Mouse (Mus musculus): Measurements from ENCODE around the gene Cdk1.

Gene Cdk1

DNA sequence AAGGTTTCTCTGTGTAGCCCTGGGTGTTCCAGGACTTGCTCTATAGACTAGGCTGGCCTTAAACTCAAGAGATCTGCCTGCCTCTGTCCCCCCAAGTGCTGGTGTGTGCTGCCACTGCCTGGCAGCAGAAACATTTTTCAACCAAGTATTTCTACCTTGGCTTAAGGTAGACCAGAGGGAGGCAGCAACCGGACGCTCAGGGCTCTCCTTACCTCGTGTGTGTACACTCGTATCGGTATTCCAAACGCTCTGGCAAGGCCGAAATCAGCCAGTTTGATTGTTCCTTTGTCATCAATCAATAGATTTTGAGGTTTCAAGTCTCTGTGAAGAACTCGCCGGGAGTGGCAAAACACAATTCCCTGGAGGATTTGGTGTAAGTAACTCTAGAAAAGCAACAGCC, 10.4 kb downstream of the Cdk1 start:
- DNase-seq, result no peak

DNA sequence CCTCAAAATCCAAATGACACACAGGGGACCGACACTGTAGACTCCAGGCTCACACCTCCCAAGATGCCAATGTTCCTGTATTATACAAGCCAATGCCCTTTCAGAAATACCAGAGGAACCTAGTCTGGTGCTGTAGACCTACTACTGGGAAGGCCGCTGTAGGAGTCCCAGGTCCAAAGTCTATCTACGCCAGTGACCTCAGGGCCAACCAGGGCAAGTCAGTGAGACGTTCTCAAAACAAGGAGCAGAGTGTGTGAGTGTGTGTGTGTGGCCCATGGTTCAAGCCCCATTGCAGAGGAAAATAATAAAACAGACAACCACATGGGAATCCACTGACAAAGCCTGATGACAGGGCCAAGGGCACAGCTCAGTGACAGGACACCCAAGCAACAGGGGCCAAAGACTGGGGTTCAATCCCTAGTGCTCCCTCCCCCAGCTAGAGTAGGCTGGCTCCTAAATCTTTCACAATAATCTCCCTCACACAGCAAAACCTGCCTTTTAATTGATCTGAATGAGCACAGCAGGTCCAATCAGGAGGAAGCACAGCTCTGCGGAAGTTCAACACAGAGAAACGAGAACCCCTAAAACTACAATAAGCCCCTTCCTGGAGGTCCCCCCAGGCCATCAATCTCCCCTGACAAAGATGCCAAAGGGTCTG, 11.0 kb downstream of the Cdk1 start:
- no peak for DNase-seq

DNA sequence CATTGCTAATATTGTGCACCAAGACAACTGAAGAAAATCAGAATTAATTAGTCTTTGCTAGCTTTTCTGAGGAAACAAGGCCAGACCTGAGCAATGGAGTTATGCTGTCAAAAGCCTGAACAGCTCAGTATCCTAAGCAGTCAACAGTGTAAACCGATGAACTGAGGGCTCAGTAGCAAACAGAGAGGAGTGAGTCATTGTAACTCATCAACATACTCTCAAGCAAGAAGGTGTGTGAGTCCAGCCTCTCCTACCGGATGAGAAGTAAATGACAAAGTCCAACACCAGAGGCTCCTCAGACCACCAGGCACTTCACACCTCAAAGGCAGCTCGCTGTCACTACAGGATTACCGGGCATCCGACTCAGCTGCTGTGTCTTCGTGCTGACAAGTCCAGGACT, 12.7 kb downstream of the Cdk1 start:
- DNase-seq, result no peak

DNA sequence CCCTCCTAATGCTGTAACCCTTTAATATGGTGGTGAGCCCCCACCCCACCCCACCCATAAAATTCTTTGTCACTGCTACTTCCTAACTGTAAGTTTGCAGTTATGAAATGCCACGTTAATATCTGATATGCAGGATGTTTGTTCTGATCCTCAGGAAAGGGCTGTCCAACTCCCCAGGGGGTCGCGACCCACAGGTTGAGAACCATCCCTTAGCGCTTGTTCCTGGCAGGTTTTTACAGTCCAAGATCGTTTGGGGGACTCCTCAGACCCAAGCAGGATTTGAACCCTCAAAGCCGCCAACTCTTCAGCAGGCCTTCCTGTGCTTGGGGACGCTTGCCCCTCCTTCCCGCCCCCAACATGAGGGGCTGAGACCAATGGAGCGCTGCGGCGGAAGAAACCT, 16.5 kb downstream of the Cdk1 start:
- DNase-seq, result no peak

DNA sequence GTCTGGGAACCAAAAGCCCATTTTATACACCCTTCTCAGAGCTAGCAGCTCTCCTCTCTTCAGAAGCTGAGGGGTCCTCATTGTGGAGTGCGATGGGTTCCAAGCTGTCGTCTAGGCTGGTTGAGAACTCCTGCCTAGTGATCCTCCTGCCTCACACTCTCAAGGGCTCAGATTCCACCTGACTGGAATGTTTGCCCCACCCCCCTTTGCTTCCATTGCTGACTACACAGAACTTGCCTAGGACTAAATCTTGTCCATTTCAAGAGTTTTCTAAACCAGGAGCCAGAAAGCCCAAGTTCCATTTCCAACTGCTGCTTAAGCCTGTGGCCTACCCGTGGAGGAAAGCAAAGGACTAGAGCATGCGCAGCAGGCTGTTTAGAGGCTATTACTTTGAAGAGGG, 17.1 kb downstream of the Cdk1 start:
- no peak for DNase-seq

DNA sequence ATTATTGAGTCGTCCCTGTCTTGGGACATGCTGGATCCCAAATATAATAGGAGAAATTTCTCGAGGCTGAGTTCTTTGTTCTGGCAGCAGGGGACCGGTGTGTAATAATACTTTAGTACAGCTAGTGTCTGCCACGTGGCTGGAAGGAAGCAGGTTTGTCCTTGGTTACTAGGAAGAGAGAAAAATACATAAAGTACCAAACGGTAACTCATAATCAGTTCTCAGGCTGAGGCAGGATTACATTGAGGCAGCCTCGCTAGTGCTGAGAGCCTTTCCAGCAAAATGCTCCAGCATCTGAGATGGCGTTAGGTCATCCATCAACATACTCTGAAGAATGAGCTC, 17.6 kb downstream of the Cdk1 start:
- DNase-seq, result no peak

DNA sequence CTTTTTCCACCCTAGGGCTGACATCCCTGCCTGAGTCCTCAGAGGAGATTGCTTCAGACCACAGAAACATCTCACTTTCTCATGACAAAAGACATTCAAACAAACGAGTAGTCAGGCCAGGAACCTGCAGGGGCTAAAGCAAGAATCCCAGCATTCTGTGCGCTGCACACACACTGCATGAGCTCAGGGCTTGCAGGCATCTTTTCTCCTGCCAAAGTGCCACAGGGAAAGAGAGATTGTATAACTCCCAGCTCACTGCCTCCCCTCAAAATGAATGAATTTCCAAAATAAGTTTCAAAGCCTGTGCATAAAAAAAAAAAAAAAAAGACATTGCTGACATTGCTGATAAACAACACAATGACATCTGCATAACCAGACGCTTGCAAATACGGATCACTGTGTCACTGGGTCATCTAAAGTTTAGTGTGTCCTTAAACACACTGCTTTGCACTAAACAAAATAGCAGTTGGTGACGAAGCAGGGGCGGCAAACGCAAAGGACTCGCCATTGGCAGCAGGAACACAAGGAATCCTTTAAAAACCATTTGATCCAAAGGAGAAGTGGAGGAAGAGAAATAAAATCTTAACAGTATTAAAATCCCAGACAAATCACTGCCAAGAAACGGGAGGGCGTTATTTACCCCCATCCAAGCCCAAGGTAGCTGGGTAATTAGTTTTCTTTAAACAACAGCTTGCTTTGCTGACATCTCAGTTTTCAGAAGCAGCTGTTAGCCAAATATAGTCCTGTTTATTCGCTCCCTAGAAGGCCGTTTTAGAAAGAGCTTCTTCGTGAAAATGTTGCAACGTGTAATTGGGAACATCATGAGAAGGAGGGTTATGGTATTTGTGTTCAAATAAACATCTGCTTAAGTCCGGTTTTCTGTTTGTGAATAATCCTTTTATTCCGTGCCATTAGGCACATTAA, 18.2 kb downstream of the Cdk1 start:
- DNase-seq, result no peak

DNA sequence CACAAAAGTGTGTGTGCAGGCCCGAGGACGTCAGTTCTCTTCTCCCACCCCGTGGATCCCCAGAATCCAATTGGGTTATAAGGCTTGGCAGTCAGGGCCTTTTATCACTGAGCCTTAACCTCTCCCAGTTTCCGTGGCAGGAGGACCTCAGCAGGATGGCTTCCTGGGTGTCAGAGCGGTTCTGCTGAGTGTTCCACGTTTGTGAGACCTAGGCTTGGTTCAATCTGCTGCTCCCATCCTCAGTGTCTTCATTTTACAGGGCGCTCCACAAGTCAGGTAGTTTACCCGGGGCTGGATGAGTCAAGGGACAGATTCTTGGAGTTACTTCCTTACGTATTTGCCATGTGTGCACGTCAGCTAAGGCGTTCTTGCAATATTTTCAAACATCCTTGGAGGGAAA, 19.5 kb downstream of the Cdk1 start:
- DNase-seq, result no peak

DNA sequence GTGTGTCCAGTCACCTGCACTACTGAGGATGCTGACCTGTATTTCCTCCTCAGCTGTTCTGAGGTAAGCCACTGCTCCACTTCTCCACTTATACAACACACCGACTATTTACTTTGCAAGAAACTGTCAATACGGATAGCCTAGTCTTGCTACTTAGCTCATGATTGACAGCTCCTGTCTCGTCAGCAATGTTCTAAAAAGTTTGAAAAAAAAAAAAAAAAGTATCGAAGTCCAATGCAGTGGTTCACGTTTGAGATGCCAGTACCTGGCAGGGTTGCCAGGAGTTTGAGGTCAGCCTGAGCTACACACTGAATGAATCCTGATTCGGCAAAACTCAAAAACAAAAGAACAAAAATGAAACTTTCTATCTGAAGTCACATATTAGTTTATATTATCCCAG, 21.5 kb downstream of the Cdk1 start:
- no peak for DNase-seq

DNA sequence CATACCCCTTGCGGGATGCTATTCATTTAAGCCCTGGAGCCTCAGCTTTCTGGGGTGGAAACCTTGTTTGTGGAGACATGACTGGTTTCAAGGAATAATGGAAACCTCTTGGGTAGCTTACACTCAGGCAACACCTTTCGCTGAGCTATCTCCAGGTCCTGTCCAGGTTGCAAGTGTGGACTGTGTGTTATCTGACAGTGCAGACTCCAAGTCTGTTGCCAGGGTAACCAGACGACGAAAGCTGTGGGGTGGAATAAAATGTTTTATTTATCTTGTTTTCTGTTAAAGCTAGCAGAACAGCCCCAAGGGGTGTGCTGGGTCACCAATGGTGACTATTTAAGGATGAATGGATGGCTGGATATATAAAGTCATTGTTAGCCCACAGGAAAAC, 24.1 kb downstream of the Cdk1 start:
- DNase-seq, result no peak

DNA sequence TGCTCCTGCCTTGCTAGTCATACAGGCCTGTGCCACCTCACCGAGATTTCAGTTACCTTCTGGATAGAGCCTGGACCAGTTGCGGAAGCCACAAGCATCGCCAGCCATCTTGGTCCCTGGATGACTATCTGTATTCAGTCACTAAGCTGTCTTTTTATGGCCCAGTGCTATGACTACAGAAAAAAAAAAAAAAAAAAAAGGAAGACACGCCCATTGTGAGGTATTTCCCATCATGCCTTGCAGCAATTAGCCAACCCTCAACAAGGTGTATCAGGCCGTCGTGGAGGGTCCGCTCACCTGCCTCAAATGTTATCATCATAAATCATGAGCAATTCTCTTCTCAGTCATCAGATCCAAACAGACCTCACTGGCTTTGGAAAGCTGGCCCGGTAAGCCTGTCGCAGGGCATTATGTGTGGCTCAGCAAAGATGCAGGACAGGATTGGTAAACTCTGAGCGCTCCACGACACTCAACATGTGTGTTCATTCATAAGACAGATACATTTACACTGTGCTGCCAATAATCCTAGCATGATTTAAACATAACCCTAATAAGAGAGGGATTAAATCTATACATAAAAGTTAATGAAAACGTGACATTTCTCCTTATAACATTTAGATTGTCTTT, 24.6 kb downstream of the Cdk1 start:
- no peak for DNase-seq

DNA sequence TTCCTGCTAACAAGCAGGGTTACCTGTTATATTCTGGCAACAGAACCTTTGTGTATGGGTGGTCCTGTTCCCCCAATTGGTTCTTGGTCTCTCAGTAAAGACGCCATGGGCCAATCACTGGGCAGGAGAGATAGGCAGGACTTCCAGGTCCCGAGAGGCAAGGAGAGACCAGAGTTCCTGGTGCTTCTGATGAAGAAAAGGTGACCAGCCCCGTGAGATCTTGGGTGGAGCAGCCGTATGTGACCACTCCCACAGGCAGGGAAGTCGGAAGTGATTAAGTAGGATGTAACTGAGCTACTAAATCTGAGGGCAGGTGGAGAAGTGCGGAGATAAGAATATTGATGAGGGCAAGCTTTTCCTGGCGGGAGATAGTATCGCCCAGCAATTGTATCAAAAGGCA, 25.4 kb downstream of the Cdk1 start:
- DNase-seq, result no peak

DNA sequence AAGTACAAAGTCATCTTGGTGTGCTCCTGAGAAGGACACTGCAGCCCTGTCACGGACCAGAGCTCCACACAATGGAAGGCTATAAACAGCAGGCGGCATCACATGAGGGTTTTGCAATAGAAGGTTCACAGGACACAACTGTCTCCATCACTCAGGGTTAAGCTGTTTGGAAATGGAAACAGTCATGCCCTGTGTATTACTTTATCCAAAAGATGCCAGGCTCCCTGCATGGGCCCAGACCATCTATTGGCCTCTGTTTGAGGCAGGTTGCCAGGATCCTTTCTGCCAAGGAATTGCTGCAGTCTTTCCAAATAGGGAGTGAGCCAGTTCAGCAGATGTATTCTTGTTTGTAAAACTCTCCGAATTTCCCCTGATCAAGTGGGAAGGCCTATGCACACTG, 26.3 kb downstream of the Cdk1 start:
- no peak for DNase-seq

DNA sequence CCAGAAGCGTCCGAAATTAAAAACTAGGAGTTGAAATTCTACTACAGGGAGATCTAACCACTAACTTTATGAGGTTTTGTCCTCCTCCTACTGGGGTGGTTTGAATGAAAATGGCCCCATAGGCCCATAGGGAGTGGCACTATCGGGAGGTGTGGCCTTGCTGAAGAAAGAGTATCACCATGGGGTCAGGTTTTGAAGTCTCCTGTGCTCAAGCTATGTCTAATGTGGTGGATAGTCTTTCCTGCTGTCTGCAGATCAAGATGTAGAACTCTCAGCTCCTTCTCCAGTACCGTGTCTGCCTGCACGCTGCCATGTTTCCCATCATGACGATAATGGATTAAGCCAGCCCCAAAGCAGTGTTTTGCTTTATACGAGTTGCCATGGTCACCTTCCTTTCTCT, 27.9 kb downstream of the Cdk1 start:
- DNase-seq, result no peak

DNA sequence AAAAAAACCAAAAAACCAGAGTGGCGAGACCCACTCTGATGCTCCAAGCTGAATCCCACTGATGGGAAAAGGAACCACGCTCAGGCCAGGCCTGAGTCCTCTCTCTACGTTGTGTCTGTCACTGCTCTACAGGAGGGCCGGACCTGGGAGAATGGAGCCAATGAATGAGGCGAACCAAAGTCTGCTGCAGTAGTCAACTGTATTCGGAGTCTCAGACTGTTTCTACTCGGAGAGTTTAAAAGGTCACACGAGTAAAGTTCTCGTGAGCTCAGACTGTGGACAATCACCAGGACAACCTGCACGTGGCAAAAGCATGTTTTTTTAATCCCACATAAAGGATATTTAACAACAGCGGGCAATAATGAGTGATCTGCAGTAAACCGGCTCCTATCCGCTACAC, 28.8 kb downstream of the Cdk1 start:
- DNase-seq, result no peak

DNA sequence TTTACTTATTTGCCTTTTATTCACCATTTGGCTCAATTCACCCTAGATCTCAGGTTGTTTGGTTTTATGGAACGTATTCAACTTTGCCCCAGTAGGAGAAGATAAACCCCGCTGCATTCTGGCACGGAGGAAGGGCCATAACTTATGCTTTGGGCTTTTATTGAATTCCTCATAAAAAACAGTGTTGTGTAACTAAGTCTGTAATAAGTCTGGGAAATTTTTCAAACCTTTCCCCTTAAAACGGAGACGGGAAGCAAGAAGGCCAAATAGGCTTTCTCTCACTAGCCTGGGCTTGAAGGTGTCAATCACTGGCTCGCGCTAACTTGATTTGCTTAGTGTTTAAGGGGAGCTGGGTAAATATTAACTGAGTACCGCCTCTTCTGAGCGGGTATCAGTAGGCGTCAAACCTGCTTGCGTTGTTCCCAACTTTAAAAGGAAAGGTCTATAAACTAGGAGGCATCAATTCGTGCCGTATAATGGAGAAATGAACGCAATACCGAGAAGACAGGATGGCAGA, 31.2 kb downstream of the Cdk1 start:
- DNase-seq, result no peak

DNA sequence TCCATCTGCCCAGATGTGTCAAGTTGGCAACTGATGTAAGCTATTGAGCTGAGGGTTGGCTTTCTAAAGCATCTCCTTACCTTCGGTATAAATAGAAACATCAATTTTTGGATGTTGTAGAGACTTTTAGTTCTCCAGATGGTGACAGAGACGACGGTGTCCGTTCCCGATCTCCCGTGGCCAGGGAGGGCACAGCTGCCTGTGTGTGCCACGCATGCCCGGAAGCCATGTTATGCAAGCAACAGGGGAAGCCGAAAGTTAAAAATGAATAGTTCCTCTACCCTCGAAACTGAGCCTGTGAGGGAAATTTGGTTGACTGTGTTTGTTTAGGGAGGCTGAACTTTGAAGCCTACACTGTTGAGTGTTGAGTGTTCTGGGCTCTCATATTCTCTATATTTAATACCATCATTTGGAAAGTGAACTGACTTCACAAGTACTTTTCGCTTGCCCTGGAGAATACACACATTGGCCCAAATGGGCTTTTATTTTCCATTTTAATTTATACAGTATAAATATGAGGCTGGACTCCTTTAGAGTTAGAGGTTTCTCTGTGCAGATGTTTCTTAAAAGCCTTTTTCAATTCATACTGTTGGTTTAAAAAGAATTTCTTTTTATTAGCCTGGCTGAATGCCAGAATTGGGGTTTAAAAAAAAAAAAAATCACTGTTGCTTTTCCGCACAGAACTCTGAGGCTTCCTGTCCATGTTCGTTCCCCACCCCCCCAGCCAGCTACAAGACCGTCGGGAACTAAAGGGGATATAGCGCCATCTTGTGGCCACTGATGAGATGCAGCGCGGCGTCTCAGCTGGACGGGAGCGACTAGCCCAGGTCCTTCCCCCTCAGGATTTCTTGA, 31.8 kb downstream of the Cdk1 start:
- DNase-seq, result peak; percentile 61 to 63

DNA sequence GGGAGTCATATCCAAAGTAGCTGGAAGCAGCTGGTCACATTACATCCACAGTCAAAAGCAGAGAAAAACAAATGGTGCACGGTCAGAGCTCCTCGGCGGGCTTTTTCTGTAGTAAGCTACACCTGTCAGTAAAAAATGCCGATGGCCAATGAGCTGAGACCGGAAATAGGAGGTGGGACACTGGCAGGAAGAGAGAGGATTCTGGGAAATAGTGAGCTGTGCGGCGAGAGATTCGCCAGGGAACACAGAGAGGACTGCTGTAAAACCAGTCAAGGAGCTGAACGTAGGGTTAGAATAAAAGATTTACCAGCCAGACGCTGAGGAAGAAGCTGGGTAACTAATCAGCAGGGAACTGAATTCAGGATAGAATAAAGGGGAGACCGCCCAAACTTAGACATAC, 34.2 kb downstream of the Cdk1 start:
- DNase-seq, result no peak

DNA sequence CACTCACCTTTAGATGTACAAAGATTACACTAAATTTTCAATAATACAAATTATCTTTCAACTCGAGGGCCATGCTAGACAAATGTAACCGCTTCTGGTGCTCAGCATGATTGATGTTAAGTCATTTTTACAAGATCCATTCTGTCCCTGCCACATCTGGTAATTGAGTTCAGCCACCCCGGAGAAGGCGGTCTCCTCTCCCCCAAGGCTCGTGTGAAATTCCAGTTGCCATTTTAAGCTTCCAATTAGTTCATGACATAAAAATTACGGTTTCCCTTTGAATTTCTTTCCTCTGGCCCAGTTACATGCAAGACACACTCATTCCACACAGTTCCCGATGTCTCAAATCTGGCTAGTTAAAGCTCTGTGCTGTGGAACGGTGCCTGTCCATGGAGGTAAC, 38.8 kb downstream of the Cdk1 start:
- no peak for DNase-seq

DNA sequence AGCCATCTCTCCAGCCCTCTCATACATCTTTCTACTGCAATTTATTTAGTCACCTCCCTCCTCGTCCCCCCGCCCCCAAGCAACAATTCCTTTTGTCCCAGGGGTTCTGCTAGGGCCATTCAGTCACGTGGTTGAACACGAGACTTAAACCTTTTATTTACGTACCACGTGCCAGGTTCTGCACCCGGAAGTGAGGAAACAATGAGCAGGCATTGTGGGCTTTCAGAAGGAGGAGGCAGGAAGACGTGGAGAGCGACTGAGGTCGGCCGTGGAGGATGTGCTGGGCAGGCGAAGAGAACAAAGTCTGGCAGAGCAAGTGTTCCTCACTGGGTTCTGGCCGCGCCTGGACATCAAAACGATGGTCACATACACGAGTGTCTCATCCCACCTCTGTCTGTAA, 40.9 kb downstream of the Cdk1 start:
- DNase-seq, result no peak

DNA sequence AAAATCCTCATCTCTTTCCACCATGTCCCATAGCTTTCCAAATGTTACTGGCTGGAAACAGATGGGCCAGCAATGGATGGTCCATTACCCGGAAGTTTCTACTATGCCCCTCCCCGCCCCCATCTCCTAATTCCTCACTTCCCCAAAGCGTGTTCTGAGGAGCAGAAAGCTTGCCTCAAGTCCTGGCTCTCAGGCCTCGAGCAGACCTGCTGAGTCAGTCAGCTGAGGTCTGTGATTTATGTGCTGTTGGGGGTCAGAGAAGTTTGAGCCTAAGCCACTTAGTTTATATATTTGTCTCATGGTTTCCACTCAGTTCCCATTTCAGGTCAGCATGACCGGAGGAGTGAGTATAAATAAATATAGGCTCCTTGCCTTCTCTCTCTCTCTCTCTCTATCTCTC, 43.6 kb downstream of the Cdk1 start:
- no peak for DNase-seq

DNA sequence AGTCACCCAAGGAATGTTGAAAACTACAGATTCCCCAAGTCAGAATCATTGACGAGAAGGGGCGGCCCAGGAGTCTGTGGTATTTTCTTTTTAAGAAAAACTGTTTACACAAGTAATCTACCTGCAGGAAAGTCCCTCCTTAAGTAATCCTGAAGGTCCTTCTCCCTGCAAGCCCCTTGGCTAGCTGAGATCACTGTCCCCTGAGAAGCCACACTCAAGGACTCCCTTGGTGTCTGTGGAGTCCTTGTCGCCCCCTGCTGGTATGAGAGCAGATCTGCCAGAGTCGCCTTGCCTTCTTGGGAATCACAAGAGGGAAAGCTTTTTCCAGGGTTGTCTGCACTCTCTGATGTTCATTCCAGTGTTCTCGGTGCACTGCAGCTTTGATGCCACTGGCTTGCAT, 45.7 kb downstream of the Cdk1 start:
- peak; percentile 7 to 24 for DNase-seq

DNA sequence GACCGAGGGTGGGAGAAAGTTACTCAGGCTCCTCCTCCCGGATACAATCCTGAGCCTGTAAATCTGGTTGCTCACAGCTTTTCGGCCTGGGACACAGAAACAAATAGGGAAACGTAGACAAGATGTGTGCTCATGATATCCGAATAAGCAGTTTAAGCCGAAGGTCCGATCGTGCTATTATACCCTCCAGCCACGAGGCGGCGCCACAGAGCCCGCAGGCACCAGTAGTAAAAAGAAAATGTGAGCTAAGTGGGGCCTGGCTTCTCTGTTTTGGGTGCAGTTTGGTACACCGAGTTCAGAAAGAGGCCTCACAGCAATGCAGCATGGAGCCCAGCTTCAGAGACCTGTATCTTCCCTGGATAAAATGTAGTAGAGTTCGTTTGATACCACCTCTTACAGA, 46.5 kb downstream of the Cdk1 start:
- peak; percentile 12 to 28 for DNase-seq

All from thymus, postnatal 36 days (tissue).